Mouse (Mus musculus): ENCODE measurements around the gene Ssxb6. TPM values are rescaled to one million over a fixed set of nuclear protein-coding genes. Genes with fewer than 3 reads are reported as not detected.
"Not testable (repeated sequence)": the region's sequence is repeated elsewhere in the genome, so short reads cannot be mapped to it uniquely, and the experiment has no call there.

The Ssxb6 gene
- total RNA-seq (2014; rRNA removed), result not detected in 2 replicates
- polyA plus RNA-seq (2012; rRNA removed), result not detected in 2 replicates

DNA sequence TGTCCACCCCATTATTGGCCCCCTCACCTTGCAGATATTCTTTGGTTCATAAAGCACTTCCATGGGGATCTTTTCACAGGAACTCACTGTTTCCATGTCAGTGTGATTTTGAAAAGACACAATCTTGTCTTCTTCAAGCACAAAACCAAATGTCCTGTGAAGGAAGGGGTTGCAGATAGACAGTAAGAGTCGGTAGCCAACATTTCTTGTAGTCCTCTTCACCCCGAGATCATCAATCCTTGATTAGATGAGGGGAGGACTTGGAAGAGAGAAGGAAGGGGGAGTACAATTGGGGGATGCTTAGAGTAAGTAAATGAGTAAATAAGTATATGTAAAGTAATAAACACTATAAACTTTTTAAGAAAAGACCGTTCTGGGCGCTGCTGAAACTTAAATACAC is at the start of gene Ssxb6:
TSS of gene Ssxb6 (minus strand) at position 101 of the 400 bp plus-strand sequence.
- not testable (repeated sequence) for H3K4me3 ChIP-seq (ENCODE audit: insufficient read depth, low read depth, low read length); H3K9ac ChIP-seq (ENCODE audit: low read depth, low read length); H3K4me1 ChIP-seq (ENCODE audit: control insufficient read depth, insufficient read depth, low read length); H3K27me3 ChIP-seq (ENCODE audit: control insufficient read depth, insufficient read depth, low read length); H3K79me2 ChIP-seq (ENCODE audit: control insufficient read depth, insufficient read depth, low read length); DNase-seq (ENCODE audit: extremely low read depth, low read depth, low spot score); H3K27ac ChIP-seq (replicated peaks; ENCODE audit: insufficient read depth, low read depth, low read length); H3K36me3 ChIP-seq (ENCODE audit: control insufficient read depth, insufficient read depth, low read length)
- WGBS, result 67% methylated on average over 4 of the region's 4 CpGs

DNA sequence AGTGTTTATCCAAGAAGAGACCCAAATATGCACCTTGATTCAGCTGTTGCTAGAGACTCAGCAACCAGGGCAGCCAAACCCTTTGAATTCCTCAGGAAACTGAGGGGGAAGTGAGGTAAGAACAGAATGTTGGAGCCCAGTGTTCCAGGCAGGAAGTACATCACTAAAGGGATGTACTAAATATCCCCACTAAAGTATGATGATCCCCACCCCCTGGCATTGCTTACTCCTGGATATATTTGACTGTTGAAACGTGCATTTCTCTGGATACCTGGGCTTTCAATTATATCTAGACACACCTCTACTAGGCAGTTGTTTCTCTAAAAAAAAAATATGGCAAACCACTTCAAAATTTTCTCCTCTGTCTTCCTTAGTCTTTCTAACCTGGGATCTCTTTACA is 43.7 kb upstream of the Ssxb6 start, which contains the start of gene Ssxb3:
TSS of gene Ssxb3 (minus strand) at position 101 of the 400 bp plus-strand sequence.
- not testable (repeated sequence) for H3K4me1 ChIP-seq (ENCODE audit: control insufficient read depth, insufficient read depth, low read length); H3K79me2 ChIP-seq (ENCODE audit: control insufficient read depth, insufficient read depth, low read length); H3K4me3 ChIP-seq (ENCODE audit: insufficient read depth, low read depth, low read length); DNase-seq (ENCODE audit: extremely low read depth, low read depth, low spot score); H3K27me3 ChIP-seq (ENCODE audit: control insufficient read depth, insufficient read depth, low read length); H3K27ac ChIP-seq (replicated peaks; ENCODE audit: insufficient read depth, low read depth, low read length); H3K9ac ChIP-seq (ENCODE audit: low read depth, low read length); H3K36me3 ChIP-seq (ENCODE audit: control insufficient read depth, insufficient read depth, low read length)
- 20% methylated on average over 1 of the region's 1 CpGs for WGBS

DNA sequence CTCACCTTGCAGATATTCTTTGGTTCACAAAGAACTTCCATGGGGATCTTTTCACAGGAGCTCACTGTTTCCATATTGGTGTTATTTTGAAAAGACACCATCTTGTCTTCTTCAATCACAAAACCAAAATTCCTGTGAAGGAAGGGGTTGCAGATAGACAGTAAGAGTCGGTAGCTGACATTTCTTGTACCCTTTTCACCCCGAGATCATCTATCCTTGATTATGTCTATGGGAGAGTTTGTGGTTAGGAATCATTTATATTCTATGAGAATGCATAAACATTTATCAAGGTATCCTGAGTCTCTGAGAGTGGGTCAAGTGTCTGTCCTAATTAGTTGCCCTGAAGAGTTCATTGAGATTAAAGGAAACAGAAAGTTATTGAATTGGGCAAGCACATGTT is 23.2 kb downstream of the Ssxb6 start, which contains the start of gene Gm14459:
TSS of gene Gm14459 (minus strand) at position 101 of the 400 bp plus-strand sequence.
- TF ChIP-seq POLR2A (IDR thresholded peaks at IDR 0.05; ENCODE audit: extremely low read depth, insufficient read depth, low read length) (no peak), CTCF (IDR thresholded peaks at IDR 0.05; ENCODE audit: low read depth, low read length) (no peak)

More for the DNA sequence above, 23.2 kb downstream of the Ssxb6 start, which contains the start of gene Gm14459:
- no peaks in the 10 kb centered on the region for H3K4me1 ChIP-seq (ENCODE audit: control insufficient read depth, insufficient read depth, low read length)
- H3K9ac ChIP-seq (ENCODE audit: low read depth, low read length), result no peak within 1 kb of the TSS
- H3K79me2 ChIP-seq (ENCODE audit: control insufficient read depth, insufficient read depth, low read length), result no peaks in the 10 kb centered on the region
- WGBS, result 67% methylated on average over 2 of the region's 2 CpGs
- no peak for DNase-seq (ENCODE audit: extremely low read depth, low read depth, low spot score)
- no peak within 1 kb of the TSS for H3K27ac ChIP-seq (replicated peaks; ENCODE audit: insufficient read depth, low read depth, low read length)
- no peaks in the 10 kb centered on the region for H3K36me3 ChIP-seq (ENCODE audit: control insufficient read depth, insufficient read depth, low read length)
- no peak within 1 kb of the TSS for H3K4me3 ChIP-seq (ENCODE audit: insufficient read depth, low read depth, low read length)
- no peaks in the 10 kb centered on the region for H3K27me3 ChIP-seq (ENCODE audit: control insufficient read depth, insufficient read depth, low read length)

Other genes starting within 250 kb of the Ssxb6 start
- gene Ssxb10, start 220.8 kb downstream of the Ssxb6 start, total RNA-seq (2014; rRNA removed), result not detected in 2 replicates
- not detected in 2 replicates for gene Ssxb10, start 220.8 kb downstream of the Ssxb6 start, polyA plus RNA-seq (2012; rRNA removed)
- gene Ssxb9, start 181.3 kb downstream of the Ssxb6 start, total RNA-seq (2014; rRNA removed), result not detected in 2 replicates
- gene Ssxb9, start 181.3 kb downstream of the Ssxb6 start, polyA plus RNA-seq (2012; rRNA removed), result not detected in 2 replicates
- not detected in 2 replicates for gene Ssxb1, start 134.9 kb downstream of the Ssxb6 start, total RNA-seq (2014; rRNA removed)
- gene Ssxb1, start 134.9 kb downstream of the Ssxb6 start, polyA plus RNA-seq (2012; rRNA removed), result not detected in 2 replicates
- gene Ssxb2, start 86.5 kb downstream of the Ssxb6 start, total RNA-seq (2014; rRNA removed), result not detected in 2 replicates
- gene Ssxb2, start 86.5 kb downstream of the Ssxb6 start, polyA plus RNA-seq (2012; rRNA removed), result not detected in 2 replicates
- not detected in 2 replicates for gene Gm14459, start 23.3 kb downstream of the Ssxb6 start, total RNA-seq (2014; rRNA removed)
- gene Gm14459, start 23.3 kb downstream of the Ssxb6 start, polyA plus RNA-seq (2012; rRNA removed), result not detected in 2 replicates
- not detected in 2 replicates for gene Ssxb3, start 43.6 kb upstream of the Ssxb6 start, total RNA-seq (2014; rRNA removed)
- not detected in 2 replicates for gene Ssxb3, start 43.6 kb upstream of the Ssxb6 start, polyA plus RNA-seq (2012; rRNA removed)
- gene Ssxb8, start 142.6 kb upstream of the Ssxb6 start, total RNA-seq (2014; rRNA removed), result not detected in 2 replicates
- gene Ssxb8, start 142.6 kb upstream of the Ssxb6 start, polyA plus RNA-seq (2012; rRNA removed), result not detected in 2 replicates
- not detected in 2 replicates for gene Ssx9, start 200.2 kb upstream of the Ssxb6 start, total RNA-seq (2014; rRNA removed)
- gene Ssx9, start 200.2 kb upstream of the Ssxb6 start, polyA plus RNA-seq (2012; rRNA removed), result not detected in 2 replicates

Measured in liver, adult 2 months (tissue).